Mouse (Mus musculus): ENCODE measurements around the gene Hist1h3f. TPM values are rescaled to one million over a fixed set of nuclear protein-coding genes. Genes with fewer than 3 reads are reported as not detected.
"Not testable (repeated sequence)": the region's sequence is repeated elsewhere in the genome, so short reads cannot be mapped to it uniquely, and the experiment has no call there.

Gene Hist1h3f
- polyA plus RNA-seq, 1 experiment: 1.3 TPM

DNA sequence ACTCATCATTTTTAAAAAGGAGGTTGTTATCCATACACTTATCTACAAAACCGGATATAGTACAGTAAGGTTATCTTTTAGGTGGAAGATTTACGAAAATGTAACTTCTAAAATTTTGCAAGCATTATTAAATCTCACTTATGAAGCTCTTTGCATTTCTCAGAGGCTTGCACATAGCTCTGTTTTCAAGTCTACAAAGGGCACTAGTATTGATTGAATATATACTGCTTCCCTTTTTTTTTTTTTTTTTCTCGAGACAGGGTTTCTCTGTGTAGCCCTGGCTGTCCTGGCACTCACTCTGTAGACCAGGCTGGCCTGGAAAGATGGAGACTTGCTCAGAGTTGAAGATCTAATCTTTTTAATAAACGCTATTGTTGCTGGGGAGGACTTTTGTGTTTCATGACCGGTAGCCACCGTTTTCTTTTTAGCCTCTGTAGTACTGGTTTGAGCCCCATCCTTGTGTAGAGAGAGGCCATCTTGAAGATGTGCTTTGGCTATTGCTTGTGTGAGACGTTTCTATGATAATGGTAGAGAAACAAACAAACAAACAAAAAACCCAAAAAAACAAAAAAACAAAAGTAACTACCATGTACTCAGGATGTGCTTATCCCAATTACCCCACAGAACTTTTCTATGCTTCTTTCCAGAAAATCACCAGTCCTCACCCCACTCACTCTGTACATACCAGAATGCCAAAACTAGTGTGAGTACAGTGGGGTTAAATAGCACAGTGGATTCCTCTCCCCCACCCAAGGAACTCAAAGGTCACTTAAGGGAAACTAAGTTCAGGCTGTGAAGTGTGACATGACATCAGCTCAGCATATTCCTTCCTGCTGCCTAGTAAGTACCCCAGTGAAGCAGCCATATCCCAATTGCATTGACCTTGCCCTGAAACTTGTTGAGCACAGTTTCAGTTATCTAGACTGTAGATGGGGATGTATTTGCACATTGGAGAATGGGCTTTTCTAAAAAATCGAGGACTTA is 8.4 kb downstream of the Hist1h3f start:
- Histone ChIP-seq H3K36me3 (ENCODE audit: control insufficient read depth, insufficient read depth, low read length) (no peaks in the 10 kb centered on the region), H3K4me1 (ENCODE audit: control insufficient read depth, insufficient read depth, low read length) (peaks cover 3% of the 10 kb centered on the region), H3K4me3 (ENCODE audit: control insufficient read depth, low read depth, low read length) (no peak overlapping the region), H3K27ac (ENCODE audit: control insufficient read depth, insufficient read depth, low read depth, low read length) (no peak overlapping the region), H3K27me3 (ENCODE audit: control insufficient read depth, insufficient read depth, low read length) (no peaks in the 10 kb centered on the region)
- TF ChIP-seq POLR2A (IDR thresholded peaks at IDR 0.05; ENCODE audit: control insufficient read depth, low read depth, low read length) (no peak), CTCF (IDR thresholded peaks at IDR 0.05; ENCODE audit: control insufficient read depth, insufficient read depth, insufficient replicate concordance, low read depth, low read length) (no peak)

DNA sequence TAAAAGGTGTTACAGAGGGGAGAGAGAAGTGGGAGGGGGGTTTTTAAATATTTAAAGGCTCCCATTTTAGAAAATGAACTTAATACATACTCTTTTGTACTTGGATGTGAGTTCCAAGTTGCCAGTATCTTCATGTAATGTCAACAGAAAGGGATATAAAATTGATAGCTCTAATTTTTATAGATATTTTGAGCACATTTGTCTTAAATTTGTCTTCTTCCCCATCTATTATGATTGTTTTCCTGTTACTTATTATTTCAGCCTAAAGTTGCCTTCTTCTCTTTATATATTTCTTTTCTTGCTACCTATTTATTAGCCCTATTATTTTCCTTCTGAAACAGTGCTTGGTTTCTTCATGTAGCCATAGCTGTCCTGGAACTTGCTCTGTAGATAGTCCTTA is 9.1 kb downstream of the Hist1h3f start, which contains the start of gene Hist1h1d:
Gene Hist1h1d (plus strand): TSS at position 301 of the 400 bp plus-strand sequence.
- H3K4me1 ChIP-seq (ENCODE audit: control insufficient read depth, insufficient read depth, low read length): peaks cover 3% of the 10 kb centered on the region
- TF ChIP-seq CTCF (IDR thresholded peaks at IDR 0.05; ENCODE audit: control insufficient read depth, insufficient read depth, insufficient replicate concordance, low read depth, low read length) (no peak), POLR2A (IDR thresholded peaks at IDR 0.05; ENCODE audit: control insufficient read depth, low read depth, low read length) (no peak)
- H3K27ac ChIP-seq (ENCODE audit: control insufficient read depth, insufficient read depth, low read depth, low read length): no peak within 1 kb of the TSS
- H3K36me3 ChIP-seq (ENCODE audit: control insufficient read depth, insufficient read depth, low read length): no peaks in the 10 kb centered on the region
- no peaks in the 10 kb centered on the region for H3K27me3 ChIP-seq (ENCODE audit: control insufficient read depth, insufficient read depth, low read length)
- H3K4me3 ChIP-seq (ENCODE audit: control insufficient read depth, low read depth, low read length): no peak within 1 kb of the TSS

DNA sequence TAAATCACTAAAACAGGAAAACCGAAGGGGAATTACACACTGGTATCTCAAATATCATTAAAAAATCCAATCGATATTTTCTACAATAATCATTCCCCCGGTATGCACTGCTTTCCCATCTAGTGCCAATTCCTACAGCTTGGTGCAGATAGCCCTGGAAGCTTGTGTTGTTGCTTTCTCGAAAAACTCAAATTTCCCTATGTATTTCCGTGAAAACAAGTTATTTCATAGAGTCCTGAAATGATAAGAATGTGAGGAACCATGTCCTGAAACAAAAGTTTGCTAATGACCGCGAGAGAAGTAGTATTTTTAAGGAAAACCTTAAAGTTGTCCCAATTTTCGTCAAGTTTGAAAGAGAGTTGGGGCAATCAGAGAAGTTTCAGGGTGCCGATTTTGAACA is 10.5 kb downstream of the Hist1h3f start:
- H3K4me3 ChIP-seq (ENCODE audit: control insufficient read depth, low read depth, low read length): no peak overlapping the region

GRCm38 (mm10) chr13:23554925-23555838 is 11.3 kb downstream of the Hist1h3f start:
- H3K4me1 ChIP-seq (ENCODE audit: control insufficient read depth, insufficient read depth, low read length): peaks cover 3% of the 10 kb centered on the region
- no peaks in the 10 kb centered on the region for H3K27me3 ChIP-seq (ENCODE audit: control insufficient read depth, insufficient read depth, low read length)
- H3K4me3 ChIP-seq (ENCODE audit: control insufficient read depth, low read depth, low read length): peak overlapping the region; percentile 66
- peak; percentile 39; the same call in 1 of the 2 replicates for TF ChIP-seq POLR2A (IDR thresholded peaks at IDR 0.05; ENCODE audit: control insufficient read depth, low read depth, low read length)
- no peak for TF ChIP-seq CTCF (IDR thresholded peaks at IDR 0.05; ENCODE audit: control insufficient read depth, insufficient read depth, insufficient replicate concordance, low read depth, low read length)
- peak overlapping the region; percentile 76 for H3K27ac ChIP-seq (ENCODE audit: control insufficient read depth, insufficient read depth, low read depth, low read length)
- H3K36me3 ChIP-seq (ENCODE audit: control insufficient read depth, insufficient read depth, low read length): no peaks in the 10 kb centered on the region

More for the DNA sequence above, 10.5 kb downstream of the Hist1h3f start:
- TF ChIP-seq CTCF (IDR thresholded peaks at IDR 0.05; ENCODE audit: control insufficient read depth, insufficient read depth, insufficient replicate concordance, low read depth, low read length): no peak
- TF ChIP-seq POLR2A (IDR thresholded peaks at IDR 0.05; ENCODE audit: control insufficient read depth, low read depth, low read length): no peak
- Histone ChIP-seq H3K4me1 (ENCODE audit: control insufficient read depth, insufficient read depth, low read length) (peaks cover 3% of the 10 kb centered on the region), H3K36me3 (ENCODE audit: control insufficient read depth, insufficient read depth, low read length) (no peaks in the 10 kb centered on the region), H3K27ac (ENCODE audit: control insufficient read depth, insufficient read depth, low read depth, low read length) (no peak overlapping the region), H3K27me3 (ENCODE audit: control insufficient read depth, insufficient read depth, low read length) (no peaks in the 10 kb centered on the region)

GRCm38 (mm10) chr13:23555839-23556416 is 12.1 kb downstream of the Hist1h3f start:
- Histone ChIP-seq H3K4me3 (ENCODE audit: control insufficient read depth, low read depth, low read length) (peak overlapping the region; percentile 66), H3K36me3 (ENCODE audit: control insufficient read depth, insufficient read depth, low read length) (no peaks in the 10 kb centered on the region), H3K4me1 (ENCODE audit: control insufficient read depth, insufficient read depth, low read length) (peaks cover 3% of the 10 kb centered on the region), H3K27ac (ENCODE audit: control insufficient read depth, insufficient read depth, low read depth, low read length) (peak overlapping the region; percentile 76), H3K27me3 (ENCODE audit: control insufficient read depth, insufficient read depth, low read length) (no peaks in the 10 kb centered on the region)
- TF ChIP-seq CTCF (IDR thresholded peaks at IDR 0.05; ENCODE audit: control insufficient read depth, insufficient read depth, insufficient replicate concordance, low read depth, low read length) (no peak), POLR2A (IDR thresholded peaks at IDR 0.05; ENCODE audit: control insufficient read depth, low read depth, low read length) (no peak)

DNA sequence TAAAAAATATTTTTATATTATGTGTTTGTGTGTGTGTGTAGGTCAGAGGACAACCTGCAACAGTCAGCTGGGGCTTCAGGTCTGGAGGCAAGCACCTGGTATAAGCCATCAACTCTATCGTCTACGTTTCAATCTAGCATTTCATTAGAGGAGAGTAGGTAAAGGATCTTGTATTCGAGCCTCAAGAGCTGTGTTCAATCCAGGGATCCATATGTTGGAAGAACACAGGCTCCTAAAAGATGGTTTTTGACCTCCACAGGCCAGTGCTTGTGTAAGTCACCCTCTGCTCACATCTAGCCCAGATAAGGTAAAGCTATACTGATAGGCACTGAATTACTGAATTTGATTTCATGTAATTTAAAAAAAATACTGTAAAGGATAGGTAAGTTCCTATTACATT is 13.1 kb downstream of the Hist1h3f start:
- H3K27ac ChIP-seq (ENCODE audit: control insufficient read depth, insufficient read depth, low read depth, low read length): no peak overlapping the region
- H3K4me3 ChIP-seq (ENCODE audit: control insufficient read depth, low read depth, low read length): no peak overlapping the region; the same call in 1 of the 2 replicates
- no peak for TF ChIP-seq CTCF (IDR thresholded peaks at IDR 0.05; ENCODE audit: control insufficient read depth, insufficient read depth, insufficient replicate concordance, low read depth, low read length)
- no peak for TF ChIP-seq POLR2A (IDR thresholded peaks at IDR 0.05; ENCODE audit: control insufficient read depth, low read depth, low read length)

DNA sequence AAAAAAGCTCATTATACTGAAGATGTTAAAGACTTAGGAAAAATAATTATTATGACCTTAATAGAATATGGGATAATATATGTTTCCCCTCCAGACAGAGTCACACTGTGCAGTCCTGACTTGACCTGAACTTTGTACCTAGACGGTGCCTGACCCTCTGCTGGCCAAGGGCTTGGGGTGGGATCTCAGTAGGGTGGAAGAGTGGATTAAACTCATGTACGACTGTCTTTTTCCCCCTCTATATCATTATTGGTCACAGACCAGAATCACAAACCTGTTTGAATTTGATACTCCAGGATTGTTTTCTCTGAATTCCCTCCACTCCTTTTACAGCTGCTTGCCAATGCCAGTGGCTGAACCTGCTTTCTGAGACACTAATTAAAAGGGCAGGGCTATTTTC is 16.8 kb downstream of the Hist1h3f start:
- H3K4me1 ChIP-seq (ENCODE audit: control insufficient read depth, insufficient read depth, low read length); H3K27me3 ChIP-seq (ENCODE audit: control insufficient read depth, insufficient read depth, low read length); H3K4me3 ChIP-seq (ENCODE audit: control insufficient read depth, low read depth, low read length); H3K27ac ChIP-seq (ENCODE audit: control insufficient read depth, insufficient read depth, low read depth, low read length); H3K36me3 ChIP-seq (ENCODE audit: control insufficient read depth, insufficient read depth, low read length): not testable (repeated sequence)

More for the DNA sequence above, 13.1 kb downstream of the Hist1h3f start:
- Histone ChIP-seq H3K27me3 (ENCODE audit: control insufficient read depth, insufficient read depth, low read length) (no peaks in the 10 kb centered on the region), H3K4me1 (ENCODE audit: control insufficient read depth, insufficient read depth, low read length) (no peaks in the 10 kb centered on the region; the same call in 1 of the 2 replicates), H3K36me3 (ENCODE audit: control insufficient read depth, insufficient read depth, low read length) (no peaks in the 10 kb centered on the region)

DNA sequence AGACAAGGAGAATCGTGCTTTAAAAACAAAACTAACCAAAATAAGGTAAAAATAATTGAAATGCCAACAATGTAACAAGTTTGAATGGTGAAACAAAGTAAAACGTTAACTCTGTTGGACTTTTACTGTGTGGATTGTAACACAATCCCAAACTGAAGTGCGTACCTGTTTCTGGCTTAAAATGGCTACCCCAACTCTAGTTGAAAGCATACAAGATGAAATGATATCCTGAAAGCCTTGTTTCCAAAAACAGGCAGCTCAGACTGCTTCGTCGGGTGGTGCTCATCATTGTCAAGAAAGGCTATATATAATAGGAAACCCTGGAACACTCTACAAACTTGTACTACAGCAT is 17.7 kb downstream of the Hist1h3f start:
- H3K4me3 ChIP-seq (ENCODE audit: control insufficient read depth, low read depth, low read length); H3K4me1 ChIP-seq (ENCODE audit: control insufficient read depth, insufficient read depth, low read length); H3K36me3 ChIP-seq (ENCODE audit: control insufficient read depth, insufficient read depth, low read length); H3K27ac ChIP-seq (ENCODE audit: control insufficient read depth, insufficient read depth, low read depth, low read length); H3K27me3 ChIP-seq (ENCODE audit: control insufficient read depth, insufficient read depth, low read length): not testable (repeated sequence)
